10 mouse cellular contexts compared by ENCODE assay signal in genomic region chr12:24633753-24634191, GRCm38 (mm10). TPM values are rescaled to one million over a fixed set of nuclear protein-coding genes. Genes with fewer than 3 reads are reported as not detected.
DNase-seq lines count a peak whose midpoint lies in the region; ATAC-seq and TF ChIP-seq lines count a peak whose summit lies in the region.
"Had no signal": no experiment of that assay in that cellular context is flagged by ENCODE, and none has a peak within 500 bp of the region (broad histone marks: within the 10 kb centered on the region; RNA-seq: fewer than 3 reads in every experiment).

No protein-coding gene starts in this region.

- intact Hi-C loops in left cerebral cortex, postnatal 36 days (cut with DNase I) = no loop called here

- no peak for ATAC-seq in kidney, embryonic 14.5 days (ENCODE audit: low FRiP score, low TSS enrichment)
- no peak for ATAC-seq in intestine, embryonic 15.5 days
- ATAC-seq in midbrain, embryonic 13.5 days = no peak
- ATAC-seq: Patski had no signal

- no peaks in the 10 kb centered on the region for H3K9me3 ChIP-seq in kidney, embryonic 14.5 days (ENCODE audit: control insufficient read depth, low read length)
- H3K9me3 ChIP-seq in intestine, embryonic 15.5 days = no peaks in the 10 kb centered on the region
- no peaks in the 10 kb centered on the region for H3K9me3 ChIP-seq in midbrain, embryonic 13.5 days

- TF ChIP-seq CTCF in bone marrow, adult 2 months (IDR thresholded peaks at IDR 0.05; ENCODE audit: control insufficient read depth, insufficient read depth, low read length) = no peak

- H3K4me2 ChIP-seq in kidney, embryonic 14.5 days (replicated peaks; ENCODE audit: low read depth, low read length) = no peak overlapping the region
- no peak overlapping the region for H3K4me2 ChIP-seq in intestine, embryonic 15.5 days (replicated peaks)
- H3K4me2 ChIP-seq in midbrain, embryonic 13.5 days (replicated peaks) = no peak overlapping the region

- WGBS in kidney, embryonic 14.5 days = 80% methylated on average over 1 of the region's 1 CpGs
- 13% methylated on average over 1 of the region's 1 CpGs for WGBS in bone marrow, adult 2 months
- WGBS in intestine, embryonic 15.5 days = 62% methylated on average over 1 of the region's 1 CpGs
- WGBS in midbrain, embryonic 13.5 days = 73% methylated on average over 1 of the region's 1 CpGs

- H3K4me3 ChIP-seq in kidney, embryonic 14.5 days (ENCODE audit: low read length) = no peak overlapping the region
- H3K4me3 ChIP-seq in bone marrow, adult 2 months (replicated peaks; ENCODE audit: control insufficient read depth, low read depth, low read length) = no peak overlapping the region
- H3K4me3 ChIP-seq in intestine, embryonic 15.5 days (replicated peaks) = no peak overlapping the region
- H3K4me3 ChIP-seq in midbrain, embryonic 13.5 days (replicated peaks) = no peak overlapping the region

- H3K9ac ChIP-seq in kidney, embryonic 14.5 days (ENCODE audit: low read depth, low read length) = no peak overlapping the region
- no peak overlapping the region for H3K9ac ChIP-seq in intestine, embryonic 15.5 days
- no peak overlapping the region for H3K9ac ChIP-seq in midbrain, embryonic 13.5 days (replicated peaks)

- TF ChIP-seq POLR2A in bone marrow, adult 2 months (IDR thresholded peaks at IDR 0.05; ENCODE audit: borderline replicate concordance, control insufficient read depth, low read depth, low read length) = no peak

- H3K27ac ChIP-seq in kidney, embryonic 14.5 days (ENCODE audit: low read depth, low read length) = no peak overlapping the region
- peak overlapping the region; percentile 9; the same call in 1 of the 2 replicates for H3K27ac ChIP-seq in bone marrow, adult 2 months (ENCODE audit: control insufficient read depth, insufficient read depth, low read depth, low read length, poor library complexity)
- no peak overlapping the region for H3K27ac ChIP-seq in intestine, embryonic 15.5 days
- no peak overlapping the region for H3K27ac ChIP-seq in midbrain, embryonic 13.5 days
- H3K27ac ChIP-seq: macrophage had no signal

- H3K27me3 ChIP-seq in kidney, embryonic 14.5 days (ENCODE audit: control insufficient read depth, insufficient read depth, low read length) = no peaks in the 10 kb centered on the region
- H3K27me3 ChIP-seq in intestine, embryonic 15.5 days (replicated peaks) = no peaks in the 10 kb centered on the region
- H3K27me3 ChIP-seq in midbrain, embryonic 13.5 days = no peaks in the 10 kb centered on the region
- H3K27me3 ChIP-seq: Patski had no signal

- peak; percentile 30 for DNase-seq in kidney, postnatal 14 days
- peak; percentile 52 for DNase-seq in heart, postnatal 4 days
- peak; percentile 26 to 64 for DNase-seq in lung, postnatal 4 days
- no peak for DNase-seq in left cerebral cortex, postnatal 36 days (ENCODE audit: low spot score in 2 of 2)

- H3K4me1 ChIP-seq in kidney, embryonic 14.5 days (ENCODE audit: control insufficient read depth, insufficient read depth, low read length) = no peaks in the 10 kb centered on the region
- H3K4me1 ChIP-seq in bone marrow, adult 2 months (ENCODE audit: control insufficient read depth, insufficient read depth, low read length) = peaks cover 3% of the 10 kb centered on the region
- no peaks in the 10 kb centered on the region for H3K4me1 ChIP-seq in intestine, embryonic 15.5 days (replicated peaks)
- no peaks in the 10 kb centered on the region for H3K4me1 ChIP-seq in midbrain, embryonic 13.5 days (replicated peaks)

- H3K36me3 ChIP-seq in kidney, embryonic 14.5 days (ENCODE audit: control insufficient read depth, insufficient read depth, low read length) = no peaks in the 10 kb centered on the region
- no peaks in the 10 kb centered on the region for H3K36me3 ChIP-seq in intestine, embryonic 15.5 days
- no peaks in the 10 kb centered on the region for H3K36me3 ChIP-seq in midbrain, embryonic 13.5 days

RNA-seq across cellular contexts. Expression of gene Klf11, which starts 17.3 kb away (rescaled TPM):
- 6.2 and 11.9 TPM in 2 replicates for polyA plus RNA-seq in kidney, embryonic 14.5 days (2014; fragmentation: Nextera tagmentation; extraction: Ambion mirVana)
- 10.4 and 11.8 TPM in 2 replicates for polyA plus RNA-seq in bone marrow, adult 2 months (2011; ENCODE audit: insufficient read depth, insufficient read length, low replicate concordance, missing spikeins)
- 10 to 100 TPM; 32.6 to 35.8 TPM for total RNA-seq in heart, postnatal 4 days (2021)
- 8.9 and 10.9 TPM in 2 replicates for polyA plus RNA-seq in intestine, embryonic 15.5 days (2015; fragmentation: Nextera tagmentation; extraction: Ambion mirVana)
- 16.8 and 19.1 TPM in 2 replicates for polyA plus RNA-seq in midbrain, embryonic 13.5 days (2015; fragmentation: Nextera tagmentation; extraction: Ambion mirVana)
- 1 to 10 TPM; 6.0 to 6.7 TPM for total RNA-seq in left cerebral cortex, postnatal 36 days (2021)

RNA-seq across cellular contexts. Expression of gene Cys1, which starts 47.8 kb away (rescaled TPM):
- polyA plus RNA-seq in kidney, embryonic 14.5 days (2014; fragmentation: Nextera tagmentation; extraction: Ambion mirVana) = 10.7 and 11.8 TPM in 2 replicates
- 0.56 and 3.0 TPM in 2 replicates for polyA plus RNA-seq in bone marrow, adult 2 months (2011; ENCODE audit: insufficient read depth, insufficient read length, low replicate concordance, missing spikeins)
- 1 to 10 TPM; 2.8 to 3.4 TPM for total RNA-seq in heart, postnatal 4 days (2021)
- 2.1 and 2.3 TPM in 2 replicates for polyA plus RNA-seq in intestine, embryonic 15.5 days (2015; fragmentation: Nextera tagmentation; extraction: Ambion mirVana)
- polyA plus RNA-seq in midbrain, embryonic 13.5 days (2015; fragmentation: Nextera tagmentation; extraction: Ambion mirVana) = 0.90 and 1.0 TPM in 2 replicates
- total RNA-seq in left cerebral cortex, postnatal 36 days (2021) = 10 to 100 TPM; 10.8 to 17.5 TPM
- polyA plus RNA-seq: macrophage had no signal

Comparison
In these comparisons a context has a peak if more than half of its experiments do, and no peak if none do; other contexts are left out.
1. DNase-seq: peak in kidney, postnatal 14 days (single experiment), heart, postnatal 4 days (single experiment) and lung, postnatal 4 days (2 of 2); none in left cerebral cortex, postnatal 36 days (0 of 2).